ENCODE assay signal across 19 mouse cellular contexts in genomic region chr1:18961464-18961863, GRCm38 (mm10).
DNase-seq lines count a peak whose midpoint lies in the region; ATAC-seq and TF ChIP-seq lines count a peak whose summit lies in the region.
"Had no signal": no experiment of that assay in that cellular context is flagged by ENCODE, and none has a peak within 500 bp of the region (broad histone marks: within the 10 kb centered on the region; RNA-seq: fewer than 3 reads in every experiment).

No protein-coding gene starts in this region.

- no peak overlapping the region for H3K4me3 ChIP-seq in hindbrain, embryonic 16.5 days (ENCODE audit: low read length)
- no peak overlapping the region for H3K4me3 ChIP-seq in hindbrain, embryonic 13.5 days
- no peak overlapping the region for H3K4me3 ChIP-seq in heart, postnatal 0 days (ENCODE audit: low read depth, low read length)
- H3K4me3 ChIP-seq in kidney, embryonic 16.5 days (ENCODE audit: low read length) = no peak overlapping the region
- H3K4me3 ChIP-seq: embryonic facial prominence, embryonic 13.5 days; hindbrain, embryonic 10.5 days; layer of hippocampus, adult 2 months; left cerebral cortex, adult 2 months had no signal

- DNase-seq in frontal cortex, postnatal 25 days (ENCODE audit: low spot score in 2 of 2) = no peak
- DNase-seq in heart, postnatal 0 days (ENCODE audit: low spot score) = peak; percentile 41
- DNase-seq in retina, embryonic 14.5 days (ENCODE audit: low spot score) = peak; percentile 40
- DNase-seq in spleen, postnatal 36 days (ENCODE audit: low spot score in 2 of 2) = no peak
- DNase-seq: adrenal gland, postnatal 10 days; cerebellum, adult 2 months; gastrocnemius, postnatal 14 days; kidney, postnatal 10 days; thymus, postnatal 4 days had no signal

- no peak for TF ChIP-seq CTCF in heart, postnatal 0 days (IDR thresholded peaks at IDR 0.05; ENCODE audit: low read depth)

- H3K27ac ChIP-seq in hindbrain, embryonic 16.5 days (ENCODE audit: low read depth, low read length) = no peak overlapping the region
- no peak overlapping the region for H3K27ac ChIP-seq in hindbrain, embryonic 13.5 days
- no peak overlapping the region for H3K27ac ChIP-seq in heart, postnatal 0 days (ENCODE audit: low read depth)
- no peak overlapping the region for H3K27ac ChIP-seq in kidney, embryonic 16.5 days (ENCODE audit: low read length)
- H3K27ac ChIP-seq: embryonic facial prominence, embryonic 13.5 days; hindbrain, embryonic 10.5 days; layer of hippocampus, adult 2 months; left cerebral cortex, adult 2 months; liver, embryonic 14.5 days had no signal

- 64% methylated on average over 9 of the region's 9 CpGs for WGBS in hindbrain, embryonic 16.5 days
- 69% methylated on average over 9 of the region's 9 CpGs for WGBS in hindbrain, embryonic 13.5 days
- WGBS in heart, postnatal 0 days = 12% methylated on average over 9 of the region's 9 CpGs
- WGBS in kidney, embryonic 16.5 days = 51% methylated on average over 9 of the region's 9 CpGs

- no peaks in the 10 kb centered on the region for H3K27me3 ChIP-seq in hindbrain, embryonic 16.5 days (replicated peaks; ENCODE audit: control insufficient read depth, insufficient read depth, low read length)
- H3K27me3 ChIP-seq in hindbrain, embryonic 13.5 days = no peaks in the 10 kb centered on the region
- H3K27me3 ChIP-seq in heart, postnatal 0 days (ENCODE audit: control insufficient read depth, insufficient read depth, low read length) = no peaks in the 10 kb centered on the region
- H3K27me3 ChIP-seq in kidney, embryonic 16.5 days (ENCODE audit: insufficient read depth, low read length) = no peaks in the 10 kb centered on the region
- H3K27me3 ChIP-seq: embryonic facial prominence, embryonic 13.5 days had no signal

- H3K36me3 ChIP-seq in hindbrain, embryonic 16.5 days (ENCODE audit: control insufficient read depth, insufficient read depth, low read length) = no peaks in the 10 kb centered on the region
- H3K36me3 ChIP-seq in hindbrain, embryonic 13.5 days = no peaks in the 10 kb centered on the region
- H3K36me3 ChIP-seq in heart, postnatal 0 days (replicated peaks; ENCODE audit: control insufficient read depth, insufficient read depth, low read length) = no peaks in the 10 kb centered on the region
- no peaks in the 10 kb centered on the region for H3K36me3 ChIP-seq in kidney, embryonic 16.5 days (ENCODE audit: insufficient read depth, low read length)
- H3K36me3 ChIP-seq: embryonic facial prominence, embryonic 13.5 days; hindbrain, embryonic 10.5 days had no signal

- H3K9me3 ChIP-seq in hindbrain, embryonic 16.5 days (ENCODE audit: control insufficient read depth, low read length) = no peaks in the 10 kb centered on the region
- H3K9me3 ChIP-seq in hindbrain, embryonic 13.5 days = no peaks in the 10 kb centered on the region
- no peaks in the 10 kb centered on the region for H3K9me3 ChIP-seq in heart, postnatal 0 days (replicated peaks; ENCODE audit: control insufficient read depth, low read length)
- H3K9me3 ChIP-seq in kidney, embryonic 16.5 days (ENCODE audit: low read length) = no peaks in the 10 kb centered on the region
- H3K9me3 ChIP-seq: embryonic facial prominence, embryonic 13.5 days; hindbrain, embryonic 10.5 days had no signal

- H3K4me1 ChIP-seq in hindbrain, embryonic 16.5 days (ENCODE audit: control insufficient read depth, insufficient read depth, low read depth, low read length) = no peaks in the 10 kb centered on the region
- H3K4me1 ChIP-seq in hindbrain, embryonic 13.5 days (replicated peaks) = no peaks in the 10 kb centered on the region
- peaks cover 6% of the 10 kb centered on the region; the same call in 1 of the 2 replicates for H3K4me1 ChIP-seq in heart, postnatal 0 days (ENCODE audit: control insufficient read depth, insufficient read depth)
- H3K4me1 ChIP-seq in kidney, embryonic 16.5 days (ENCODE audit: insufficient read depth, low read length) = no peaks in the 10 kb centered on the region
- H3K4me1 ChIP-seq: embryonic facial prominence, embryonic 13.5 days; hindbrain, embryonic 10.5 days had no signal

- H3K9ac ChIP-seq in hindbrain, embryonic 16.5 days (ENCODE audit: low read depth, low read length) = no peak overlapping the region
- H3K9ac ChIP-seq in hindbrain, embryonic 13.5 days = no peak overlapping the region
- no peak overlapping the region for H3K9ac ChIP-seq in heart, postnatal 0 days (replicated peaks; ENCODE audit: low read depth, low read length)
- H3K9ac ChIP-seq in kidney, embryonic 16.5 days (replicated peaks; ENCODE audit: low read length) = no peak overlapping the region
- H3K9ac ChIP-seq: embryonic facial prominence, embryonic 13.5 days; liver, embryonic 14.5 days had no signal

- H3K4me2 ChIP-seq in hindbrain, embryonic 16.5 days (ENCODE audit: low read length) = no peak overlapping the region
- no peak overlapping the region for H3K4me2 ChIP-seq in hindbrain, embryonic 13.5 days
- peak overlapping the region; percentile 26; the same call in 1 of the 2 replicates for H3K4me2 ChIP-seq in heart, postnatal 0 days (ENCODE audit: low read depth, low read length)
- no peak overlapping the region for H3K4me2 ChIP-seq in kidney, embryonic 16.5 days (replicated peaks; ENCODE audit: low read depth, low read length)
- H3K4me2 ChIP-seq: embryonic facial prominence, embryonic 13.5 days had no signal

- peak; percentile 36; the same call in 1 of the 2 replicates for ATAC-seq in frontal cortex, adult (ENCODE audit: low TSS enrichment)
- ATAC-seq in hindbrain, embryonic 16.5 days = peak; percentile 27; the same call in 1 of the 2 replicates
- ATAC-seq in hindbrain, embryonic 13.5 days (ENCODE audit: low FRiP score) = no peak
- peak; percentile 51; the same call in 1 of the 2 replicates for ATAC-seq in heart, postnatal 0 days (ENCODE audit: insufficient read depth, low read depth)
- ATAC-seq in kidney, embryonic 16.5 days (ENCODE audit: low FRiP score, low TSS enrichment) = no peak
- ATAC-seq: intestine, postnatal 0 days had no signal

- TF ChIP-seq EP300 in heart, postnatal 0 days (IDR thresholded peaks at IDR 0.05; ENCODE audit: low read depth) = no peak

Comparison
In these comparisons a context has a peak if more than half of its experiments do, and no peak if none do; other contexts are left out.
1. ATAC-seq: peak in frontal cortex, adult (single experiment), hindbrain, embryonic 16.5 days (single experiment) and heart, postnatal 0 days (single experiment); none in hindbrain, embryonic 13.5 days (single experiment) and kidney, embryonic 16.5 days (single experiment).
2. DNase-seq: peak in heart, postnatal 0 days (single experiment) and retina, embryonic 14.5 days (single experiment); none in frontal cortex, postnatal 25 days (0 of 2) and spleen, postnatal 36 days (0 of 2).